Mouse (Mus musculus): ENCODE measurements around the gene Parm1. TPM values are rescaled to one million over a fixed set of nuclear protein-coding genes. Genes with fewer than 3 reads are reported as not detected.

The Parm1 gene
- polyA plus RNA-seq, 1 experiment from 2014 or later = 5.2 TPM

- peaks cover 4% of the 10 kb centered on the region; the same call in 1 of the 2 replicates for H3K9me3 ChIP-seq
- H3K4me3 ChIP-seq (replicated peaks) = no peak overlapping the region
- WGBS = 50% methylated on average over 3 of the region's 3 CpGs
- peak; percentile 63; the same call in 1 of the 2 replicates for ATAC-seq
- no peaks in the 10 kb centered on the region for H3K36me3 ChIP-seq
- H3K27me3 ChIP-seq = no peaks in the 10 kb centered on the region
- no peak overlapping the region for H3K4me2 ChIP-seq (replicated peaks)
- H3K4me1 ChIP-seq (replicated peaks) = no peaks in the 10 kb centered on the region
- no peak overlapping the region for H3K27ac ChIP-seq
- no peak overlapping the region for H3K9ac ChIP-seq (replicated peaks)
Measured at GRCm38 (mm10) chr5:91586206-91586605, 68.8 kb downstream of the Parm1 start.

GRCm38 (mm10) chr5:91594083-91594482, 76.7 kb downstream of the Parm1 start:
- WGBS = 95% methylated on average over 5 of the region's 5 CpGs
- no peaks in the 10 kb centered on the region for H3K36me3 ChIP-seq
- ATAC-seq = no peak
- H3K4me2 ChIP-seq (replicated peaks) = no peak overlapping the region
- H3K9ac ChIP-seq (replicated peaks) = no peak overlapping the region
- H3K4me1 ChIP-seq (replicated peaks) = peaks cover 8% of the 10 kb centered on the region; the same call in 1 of the 2 replicates
- peaks cover 2% of the 10 kb centered on the region; the same call in 1 of the 2 replicates for H3K9me3 ChIP-seq
- no peak overlapping the region for H3K4me3 ChIP-seq (replicated peaks)
- no peaks in the 10 kb centered on the region for H3K27me3 ChIP-seq
- H3K27ac ChIP-seq = no peak overlapping the region

GRCm38 (mm10) chr5:91597216-91597615, 79.8 kb downstream of the Parm1 start:
- H3K4me1 ChIP-seq (replicated peaks) = peaks cover 8% of the 10 kb centered on the region; the same call in 1 of the 2 replicates
- no peak overlapping the region for H3K9ac ChIP-seq (replicated peaks)
- H3K4me3 ChIP-seq (replicated peaks) = no peak overlapping the region
- H3K27me3 ChIP-seq = no peaks in the 10 kb centered on the region
- 0 out of 2 replicates have a peak, but pooled peaks have one; percentile 32 for ATAC-seq
- no peak overlapping the region for H3K4me2 ChIP-seq (replicated peaks)
- H3K9me3 ChIP-seq = no peaks in the 10 kb centered on the region
- H3K27ac ChIP-seq = no peak overlapping the region
- WGBS = 60% methylated on average over 5 of the region's 5 CpGs
- no peaks in the 10 kb centered on the region for H3K36me3 ChIP-seq

DNA sequence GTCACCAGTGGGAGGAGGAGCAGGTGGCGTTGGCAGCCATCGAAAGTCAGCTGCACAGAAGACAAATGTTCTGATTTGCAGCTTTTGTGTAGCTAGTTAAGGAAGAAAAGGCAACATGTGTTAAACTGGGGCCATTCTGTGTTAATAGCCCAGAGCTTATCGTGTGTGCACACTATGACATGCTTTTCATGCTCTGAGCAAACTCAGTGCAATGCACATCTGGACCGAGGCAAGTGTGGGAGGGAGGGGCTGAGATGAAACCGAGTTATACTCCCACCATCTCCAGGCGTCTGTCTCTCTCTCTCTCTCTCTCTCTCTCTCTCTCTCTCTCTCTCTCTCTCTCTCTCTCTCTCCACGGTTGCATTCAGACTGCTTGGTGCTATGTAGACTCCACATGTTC, 82.4 kb downstream of the Parm1 start:
- H3K4me3 ChIP-seq (replicated peaks) = no peak overlapping the region
- H3K27ac ChIP-seq = no peak overlapping the region
- 70% methylated on average over 7 of the region's 7 CpGs for WGBS
- H3K9me3 ChIP-seq = no peaks in the 10 kb centered on the region
- H3K9ac ChIP-seq (replicated peaks) = no peak overlapping the region
- ATAC-seq = no peak
- H3K4me1 ChIP-seq (replicated peaks) = peaks cover 8% of the 10 kb centered on the region; the same call in 1 of the 2 replicates
- no peak overlapping the region for H3K4me2 ChIP-seq (replicated peaks)
- H3K36me3 ChIP-seq = no peaks in the 10 kb centered on the region
- H3K27me3 ChIP-seq = no peaks in the 10 kb centered on the region

- no peak overlapping the region for H3K27ac ChIP-seq
- no peak overlapping the region for H3K4me2 ChIP-seq (replicated peaks)
- no peak overlapping the region for H3K9ac ChIP-seq (replicated peaks)
- WGBS = 82% methylated on average over 7 of the region's 7 CpGs
- no peaks in the 10 kb centered on the region for H3K27me3 ChIP-seq
- no peak for ATAC-seq
- no peaks in the 10 kb centered on the region for H3K36me3 ChIP-seq
- no peaks in the 10 kb centered on the region for H3K9me3 ChIP-seq
- H3K4me1 ChIP-seq (replicated peaks) = no peaks in the 10 kb centered on the region
- no peak overlapping the region for H3K4me3 ChIP-seq (replicated peaks)
Measured at GRCm38 (mm10) chr5:91603347-91603746, 85.9 kb downstream of the Parm1 start.

DNA sequence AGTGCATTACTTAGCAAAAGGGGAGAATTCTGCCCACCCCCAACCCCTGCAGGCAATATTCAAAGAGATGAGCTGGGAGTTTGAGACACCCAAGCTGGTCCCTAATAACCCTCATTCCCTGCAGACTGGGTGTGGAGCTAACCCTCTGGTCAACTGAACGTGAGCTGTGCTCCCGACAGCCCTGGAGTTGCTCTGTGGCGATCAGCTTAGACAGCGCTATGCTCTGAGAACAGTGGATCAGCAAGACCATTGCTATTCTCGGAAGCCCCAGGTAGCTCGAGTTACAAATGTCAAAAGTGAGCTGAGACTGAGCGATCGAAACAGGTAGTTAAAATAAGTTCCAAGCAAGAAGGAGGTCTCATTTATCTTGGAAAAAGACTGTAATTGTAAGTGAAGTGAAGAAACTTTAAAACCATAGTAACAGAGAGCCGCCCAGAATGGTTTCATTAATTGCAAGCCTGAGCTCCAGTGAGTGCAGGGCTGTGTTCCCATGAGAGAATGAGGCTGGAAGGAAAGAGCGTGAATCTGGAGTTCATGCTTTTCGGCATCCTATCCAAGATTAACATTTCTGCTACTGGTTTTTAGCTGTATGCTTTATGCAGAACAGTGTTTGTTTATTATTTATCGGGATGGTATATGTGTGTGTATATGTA, 86.5 kb downstream of the Parm1 start:
- Histone ChIP-seq H3K27ac (no peak overlapping the region), H3K4me1 (replicated peaks) (no peaks in the 10 kb centered on the region), H3K4me3 (replicated peaks) (no peak overlapping the region), H3K9me3 (no peaks in the 10 kb centered on the region), H3K36me3 (no peaks in the 10 kb centered on the region), H3K4me2 (replicated peaks) (no peak overlapping the region), H3K27me3 (no peaks in the 10 kb centered on the region), H3K9ac (replicated peaks) (no peak overlapping the region)
- no peak for ATAC-seq
- 75% methylated on average over 12 of the region's 12 CpGs for WGBS

GRCm38 (mm10) chr5:91607234-91607633, 89.8 kb downstream of the Parm1 start:
- WGBS = 93% methylated on average over 2 of the region's 2 CpGs
- H3K4me2 ChIP-seq (replicated peaks) = no peak overlapping the region
- ATAC-seq = no peak

GRCm38 (mm10) chr5:91607841-91608240, 90.4 kb downstream of the Parm1 start:
- no peak for ATAC-seq
- Histone ChIP-seq H3K9me3 (no peaks in the 10 kb centered on the region), H3K4me2 (replicated peaks) (no peak overlapping the region), H3K4me3 (replicated peaks) (no peak overlapping the region), H3K36me3 (no peaks in the 10 kb centered on the region), H3K27me3 (no peaks in the 10 kb centered on the region), H3K27ac (no peak overlapping the region), H3K9ac (replicated peaks) (no peak overlapping the region), H3K4me1 (replicated peaks) (no peaks in the 10 kb centered on the region)
- 91% methylated on average over 7 of the region's 7 CpGs for WGBS

More at GRCm38 (mm10) chr5:91607234-91607633, 89.8 kb downstream of the Parm1 start:
- no peak overlapping the region for H3K4me3 ChIP-seq (replicated peaks)
- H3K36me3 ChIP-seq = no peaks in the 10 kb centered on the region
- no peaks in the 10 kb centered on the region for H3K27me3 ChIP-seq
- no peaks in the 10 kb centered on the region for H3K9me3 ChIP-seq
- no peaks in the 10 kb centered on the region for H3K4me1 ChIP-seq (replicated peaks)
- H3K27ac ChIP-seq = no peak overlapping the region
- H3K9ac ChIP-seq (replicated peaks) = no peak overlapping the region

GRCm38 (mm10) chr5:91609041-91609440, 91.6 kb downstream of the Parm1 start:
- 84% methylated on average over 4 of the region's 4 CpGs for WGBS
- H3K4me1 ChIP-seq (replicated peaks) = no peaks in the 10 kb centered on the region
- no peak overlapping the region for H3K9ac ChIP-seq (replicated peaks)
- no peak overlapping the region for H3K4me3 ChIP-seq (replicated peaks)
- no peaks in the 10 kb centered on the region for H3K27me3 ChIP-seq
- no peaks in the 10 kb centered on the region for H3K9me3 ChIP-seq
- no peak overlapping the region for H3K4me2 ChIP-seq (replicated peaks)
- no peaks in the 10 kb centered on the region for H3K36me3 ChIP-seq
- no peak overlapping the region for H3K27ac ChIP-seq
- no peak for ATAC-seq

DNA sequence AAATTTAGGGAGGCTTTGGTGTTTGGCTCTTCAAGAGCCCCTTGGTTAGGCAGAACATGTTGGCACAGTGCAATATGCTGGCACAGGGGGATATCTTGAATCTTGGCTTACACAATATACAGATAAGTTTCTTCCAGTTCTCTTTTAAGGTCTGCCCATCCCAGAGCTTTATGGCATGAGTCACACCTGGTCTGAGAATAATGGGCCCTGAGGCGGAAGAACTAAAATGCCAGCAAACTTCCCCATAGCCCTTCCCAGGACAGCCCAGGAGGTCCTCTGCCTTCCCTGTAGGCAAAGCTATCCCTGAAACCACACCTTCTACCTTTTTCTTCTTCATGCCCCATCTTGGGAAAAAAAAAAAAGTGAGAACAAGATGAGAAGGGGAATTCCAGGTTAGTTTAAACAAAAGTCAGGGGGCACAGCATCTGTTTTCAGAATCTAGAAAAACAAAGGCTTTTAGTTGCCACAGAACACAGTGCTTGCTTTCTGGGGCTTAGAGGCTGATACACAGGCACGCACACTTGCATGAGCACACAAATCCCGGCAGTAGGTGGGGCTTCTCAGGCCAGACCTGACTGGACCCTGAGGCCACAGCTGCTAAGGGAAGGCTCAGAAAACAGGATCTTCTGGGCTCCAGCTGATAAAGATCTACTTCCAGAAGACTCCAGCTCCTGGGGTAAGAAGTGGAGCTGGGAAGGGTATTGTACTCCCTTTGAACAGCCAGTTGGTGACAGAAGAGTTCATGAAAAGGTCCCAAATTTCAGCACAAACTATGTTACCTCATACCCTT, 92.3 kb downstream of the Parm1 start:
- Histone ChIP-seq H3K9me3 (no peaks in the 10 kb centered on the region), H3K27ac (no peak overlapping the region), H3K4me1 (replicated peaks) (no peaks in the 10 kb centered on the region), H3K36me3 (no peaks in the 10 kb centered on the region), H3K4me2 (replicated peaks) (no peak overlapping the region), H3K4me3 (replicated peaks) (no peak overlapping the region), H3K27me3 (no peaks in the 10 kb centered on the region), H3K9ac (replicated peaks) (no peak overlapping the region)
- no peak for ATAC-seq
- 78% methylated on average over 3 of the region's 3 CpGs for WGBS

DNA sequence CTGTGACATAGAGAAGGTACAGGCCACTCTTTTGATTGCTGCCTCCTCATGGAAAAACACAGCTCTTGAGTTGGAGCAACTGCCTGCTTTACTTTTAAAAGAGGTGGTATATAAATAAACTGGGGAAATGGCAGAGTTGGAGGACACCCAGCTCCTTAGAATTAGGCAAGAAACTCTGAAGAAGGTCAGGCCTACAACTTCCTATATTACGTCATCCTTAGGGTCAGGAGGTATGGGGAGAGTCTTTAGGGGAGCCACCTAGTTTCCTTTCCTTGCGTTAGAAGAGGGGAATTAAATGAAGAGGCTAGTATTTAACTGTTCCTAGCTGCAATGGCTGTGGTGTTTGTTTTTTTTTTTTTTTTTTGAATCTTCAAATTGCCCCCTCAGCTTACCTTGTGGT, 93.1 kb downstream of the Parm1 start:
- Histone ChIP-seq H3K9ac (replicated peaks) (no peak overlapping the region), H3K4me3 (replicated peaks) (no peak overlapping the region), H3K4me2 (replicated peaks) (no peak overlapping the region), H3K27ac (no peak overlapping the region), H3K36me3 (no peaks in the 10 kb centered on the region), H3K9me3 (no peaks in the 10 kb centered on the region), H3K4me1 (replicated peaks) (no peaks in the 10 kb centered on the region), H3K27me3 (no peaks in the 10 kb centered on the region)
- no peak for ATAC-seq
- WGBS = 83% methylated on average over 2 of the region's 2 CpGs

- H3K27me3 ChIP-seq = no peaks in the 10 kb centered on the region
- H3K27ac ChIP-seq = no peak overlapping the region
- H3K9ac ChIP-seq (replicated peaks) = no peak overlapping the region
- H3K36me3 ChIP-seq = no peaks in the 10 kb centered on the region
- no peak overlapping the region for H3K4me2 ChIP-seq (replicated peaks)
- ATAC-seq = no peak
- 85% methylated on average over 3 of the region's 3 CpGs for WGBS
- no peak overlapping the region for H3K4me3 ChIP-seq (replicated peaks)
- H3K4me1 ChIP-seq (replicated peaks) = no peaks in the 10 kb centered on the region
- no peaks in the 10 kb centered on the region for H3K9me3 ChIP-seq
Measured at GRCm38 (mm10) chr5:91611589-91611988, 94.2 kb downstream of the Parm1 start.
